Mouse (Mus musculus): ENCODE data around the gene Trpm3.

- TF ChIP-seq CTCF (IDR thresholded peaks at IDR 0.05; ENCODE audit: extremely low read depth, insufficient read depth, insufficient read length, insufficient replicate concordance) (no peak), POLR2A (IDR thresholded peaks at IDR 0.05; ENCODE audit: low read depth, low read length) (no peak)
These were observed 879.4 kb downstream of the Trpm3 start for GRCm38 (mm10) chr19:23018186-23018727.

All from spleen, adult 2 months (tissue).